Mouse (Mus musculus) MEL (cell line): ENCODE results near the gene Retreg1. TPM values are rescaled to one million over a fixed set of nuclear protein-coding genes. Genes with fewer than 3 reads are reported as not detected.

Source experiments
- DNase-seq: peaks from one replicate; pipeline ENCODE4 v3.0.0; 2011; ENCODE audit warnings: low read depth, low spot score
- H3K27ac ChIP-seq: 2 replicates; pipeline ENCODE4 v1.5.1; 2012; ENCODE audit warnings: low read depth, mild to moderate bottlenecking, control low read depth, low read length, moderate library complexity; ENCODE audit not compliant: control insufficient read depth
- H3K27me3 ChIP-seq, 2 experiments: fragments of 150-350 bp in 1 of 2; sonication (generic) in 1 of 2; 2 replicates each; pipeline ENCODE4 v1.6.1; 2012; ENCODE audit warnings: low read length in 2 of 2, mild to moderate bottlenecking in 2 of 2, improper control_type of control experiment in 1 of 2, moderate library complexity in 1 of 2; ENCODE audit not compliant: insufficient read depth in 2 of 2, control insufficient read depth in 1 of 2
- H3K36me3 ChIP-seq, 2 experiments: 2 replicates each; pipeline ENCODE4 v1.6.1; 2012 to 2014; ENCODE audit warnings: low read length in 2 of 2, improper control_type of control experiment in 1 of 2, inconsistent platforms in 1 of 2, mild to moderate bottlenecking in 1 of 2; ENCODE audit not compliant: insufficient read depth in 2 of 2, control insufficient read depth in 1 of 2
- H3K4me1 ChIP-seq, 2 experiments: fragments of 150-350 bp in 1 of 2; sonication (generic) in 1 of 2; 2 replicates each; pipeline ENCODE4 v1.6.1; 2012; ENCODE audit warnings: low read length in 2 of 2, improper control_type of control experiment in 1 of 2, mild to moderate bottlenecking in 1 of 2; ENCODE audit not compliant: insufficient read depth in 2 of 2, control insufficient read depth in 1 of 2
- H3K4me3 ChIP-seq, 2 experiments: fragments of 150-350 bp in 1 of 2; sonication (generic) in 1 of 2; 2 replicates each; pipeline ENCODE4 v1.5.1; 2012; ENCODE audit warnings: low read depth in 2 of 2, low read length in 2 of 2, mild to moderate bottlenecking in 2 of 2, moderate library complexity in 2 of 2, control low read depth in 1 of 2, improper control_type of control experiment in 1 of 2; ENCODE audit not compliant: control insufficient read depth in 1 of 2, insufficient read depth in 1 of 2
- H3K79me2 ChIP-seq: 2 replicates; pipeline ENCODE4 v1.6.1; 2012; ENCODE audit warnings: mild to moderate bottlenecking, low read length, moderate library complexity; ENCODE audit not compliant: control insufficient read depth, poor library complexity, insufficient read depth
- H3K9ac ChIP-seq: 2 replicates; pipeline ENCODE4 v1.6.1; 2012; ENCODE audit warnings: low read depth, mild to moderate bottlenecking, control low read depth, low read length, moderate library complexity; ENCODE audit not compliant: control insufficient read depth, poor library complexity, severe bottlenecking
- H3K9me3 ChIP-seq: fragments of 150-350 bp; sonication (generic); replicated peaks from 2 replicates; pipeline ENCODE4 v1.6.1; 2012; ENCODE audit warnings: mild to moderate bottlenecking, low read length, improper control_type of control experiment, moderate library complexity; ENCODE audit not compliant: insufficient read depth
- BHLHE40 ChIP-seq: IDR thresholded peaks from 2 replicates; pipeline ENCODE4 v1.6.1; 2012; ENCODE audit warnings: low read depth, mild to moderate bottlenecking, inconsistent platforms, low read length, improper control_type of control experiment, borderline replicate concordance
- CTCF ChIP-seq, 3 experiments: IDR thresholded peaks in 2 of 3; conservative IDR thresholded peaks in 1 of 3; 2 replicates each; pipeline ENCODE4 v1.5.1; 2011 to 2012; ENCODE audit warnings: low read length in 3 of 3, low read depth in 2 of 3, mild to moderate bottlenecking in 2 of 3, improper control_type of control experiment in 1 of 3, inconsistent platforms in 1 of 3, mixed read lengths in 1 of 3, moderate library complexity in 1 of 3; ENCODE audit not compliant: control insufficient read depth in 1 of 3, insufficient read depth in 1 of 3, poor library complexity in 1 of 3, severe bottlenecking in 1 of 3
- ETS1 ChIP-seq: IDR thresholded peaks from 2 replicates; pipeline ENCODE4 v1.6.1; 2012; ENCODE audit warnings: low read depth, mild to moderate bottlenecking, inconsistent platforms, low read length, improper control_type of control experiment, moderate library complexity
- MAX ChIP-seq: IDR thresholded peaks from 2 replicates; pipeline ENCODE4 v1.6.1; 2011; ENCODE audit warnings: low read length, improper control_type of control experiment
- MAZ ChIP-seq: IDR thresholded peaks from 2 replicates; pipeline ENCODE4 v1.6.1; 2012; ENCODE audit warnings: low read depth, mild to moderate bottlenecking, inconsistent platforms, low read length, improper control_type of control experiment
- MYB ChIP-seq: IDR thresholded peaks from 2 replicates; pipeline ENCODE4 v1.6.1; 2011; ENCODE audit warnings: mild to moderate bottlenecking, low read depth, low read length, improper control_type of control experiment
- MYC ChIP-seq: IDR thresholded peaks from 2 replicates; pipeline ENCODE4 v1.6.1; 2011; ENCODE audit warnings: low read depth, mild to moderate bottlenecking, low read length, improper control_type of control experiment, moderate library complexity
- POLR2AphosphoS5 ChIP-seq: IDR thresholded peaks from 2 replicates; pipeline ENCODE4 v1.6.1; 2012; ENCODE audit warnings: low read depth, borderline replicate concordance, mild to moderate bottlenecking, inconsistent platforms, low read length, moderate library complexity, mixed read lengths
- RAD21 ChIP-seq: IDR thresholded peaks from 2 replicates; pipeline ENCODE4 v1.6.1; 2011; ENCODE audit warnings: mild to moderate bottlenecking, low read depth, low read length, improper control_type of control experiment
- RCOR1 ChIP-seq: IDR thresholded peaks from 2 replicates; pipeline ENCODE4 v1.6.1; 2012; ENCODE audit warnings: low read depth, mild to moderate bottlenecking, inconsistent platforms, low read length, improper control_type of control experiment
- SIN3A ChIP-seq: IDR thresholded peaks from 2 replicates; pipeline ENCODE4 v1.6.1; 2012; ENCODE audit warnings: low read length, improper control_type of control experiment, inconsistent platforms
- SMC3 ChIP-seq: IDR thresholded peaks from 2 replicates; pipeline ENCODE4 v1.6.1; 2011; ENCODE audit warnings: low read depth, low read length, improper control_type of control experiment
- TAL1 ChIP-seq: IDR thresholded peaks from 2 replicates; pipeline ENCODE4 v1.6.1; 2012; ENCODE audit warnings: mild to moderate bottlenecking, inconsistent platforms, low read length, moderate library complexity, mixed read lengths
- TCF12 ChIP-seq: IDR thresholded peaks from 2 replicates; pipeline ENCODE4 v1.6.1; 2014; ENCODE audit warnings: low read depth, mild to moderate bottlenecking, inconsistent platforms, low read length, improper control_type of control experiment, moderate library complexity
- UBTF ChIP-seq: IDR thresholded peaks from 2 replicates; pipeline ENCODE4 v1.6.1; 2012; ENCODE audit warnings: low read depth, mild to moderate bottlenecking, inconsistent platforms, low read length, improper control_type of control experiment, moderate library complexity, borderline replicate concordance; ENCODE audit not compliant: insufficient read depth
- USF2 ChIP-seq, 2 experiments: IDR thresholded peaks; 2 replicates each; pipeline ENCODE4 v1.6.1; 2011 to 2012; ENCODE audit warnings: improper control_type of control experiment in 2 of 2, low read length in 2 of 2, borderline replicate concordance in 1 of 2, inconsistent platforms in 1 of 2, low read depth in 1 of 2, mild to moderate bottlenecking in 1 of 2; ENCODE audit not compliant: insufficient read depth in 1 of 2
- ZC3H11A ChIP-seq: IDR thresholded peaks from 2 replicates; pipeline ENCODE4 v1.6.1; 2012; ENCODE audit warnings: low read depth, mild to moderate bottlenecking, inconsistent platforms, low read length, improper control_type of control experiment
- ZKSCAN1 ChIP-seq: IDR thresholded peaks from 2 replicates; pipeline ENCODE4 v1.6.1; 2012; ENCODE audit warnings: low read depth, mild to moderate bottlenecking, inconsistent platforms, low read length, improper control_type of control experiment, moderate library complexity
- ZNF384 ChIP-seq: IDR thresholded peaks from 2 replicates; pipeline ENCODE4 v1.6.1; 2012; ENCODE audit warnings: low read depth, mild to moderate bottlenecking, inconsistent platforms, low read length, improper control_type of control experiment
- polyA plus RNA-seq, 2 experiments: library from polyadenylated mRNA; stranded (reverse) in 1 of 2; unstranded in 1 of 2; fragments of >175 nt in 1 of 2; fragments of >200 nt in 1 of 2; gene quantifications; 2 replicates each; pipeline versions ENCODE4 v1.2.1 to v1.2.4; 2012; ENCODE audit warnings: low replicate concordance in 2 of 2, low read depth in 1 of 2; ENCODE audit not compliant: insufficient read length in 2 of 2, insufficient read depth in 1 of 2, missing spikeins in 1 of 2
- total RNA-seq: library from RNA; depleted of rRNA; stranded (reverse); fragments of 300-350 nt; gene quantifications from 2 replicates; pipeline ENCODE4 v1.2.3, GENCODE M21; 2012

The Retreg1 gene
- total and polyA plus RNA-seq, 3 experiments, result 3.1 to 7.6 TPM; not detected in 1

DNA sequence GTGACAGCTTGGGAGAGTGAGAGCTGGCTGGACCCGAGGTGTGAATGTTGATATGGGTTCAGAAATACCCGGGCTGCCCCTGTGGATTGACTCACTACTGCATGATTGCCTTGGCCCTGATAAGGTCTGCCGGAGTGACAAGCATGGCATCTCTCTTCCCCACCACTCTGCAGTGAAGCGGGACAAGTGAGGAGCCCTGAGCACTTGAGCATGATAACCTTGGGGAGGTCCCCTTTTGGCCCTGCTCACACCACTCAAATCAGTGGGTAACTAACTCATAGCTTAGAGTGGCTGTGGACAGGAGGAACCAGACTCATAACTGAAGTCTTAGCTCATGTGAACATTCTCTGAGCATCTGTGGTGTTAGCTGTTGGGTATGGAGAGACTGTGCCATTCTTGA is 77.0 kb downstream of the Retreg1 start:
- Histone ChIP-seq H3K27me3 (no peaks in the 10 kb centered on the region; a peak in 1 of 4 replicates), H3K27ac (no peak overlapping the region), H3K36me3 (no peaks in the 10 kb centered on the region), H3K9me3 (no peaks in the 10 kb centered on the region), H3K79me2 (no peaks in the 10 kb centered on the region), H3K4me1 (no peaks in the 10 kb centered on the region), H3K4me3 (no peak overlapping the region), H3K9ac (no peak overlapping the region)
- no peak for DNase-seq
- no peak for TF ChIP-seq MYC
- no peak for TF ChIP-seq RAD21
- no peak for TF ChIP-seq MYB
- no peak for TF ChIP-seq POLR2AphosphoS5
- no peak for TF ChIP-seq TAL1
- TF ChIP-seq RCOR1, result no peak
- no peak for TF ChIP-seq SMC3
- no peak for TF ChIP-seq ZNF384
- TF ChIP-seq SIN3A, result no peak
- TF ChIP-seq ZKSCAN1, result no peak
- TF ChIP-seq UBTF, result no peak
- no peak for TF ChIP-seq CTCF (IDR thresholded peaks at IDR 0.05 in 2 of 3, conservative IDR thresholded peaks at IDR 0.05 in 1 of 3; ENCODE audit: control insufficient read depth in 1 of 3, insufficient read depth in 1 of 3, low read depth in 2 of 3, low read length in 3 of 3, poor library complexity in 1 of 3, severe bottlenecking in 1 of 3)
- TF ChIP-seq TCF12, result no peak
- no peak for TF ChIP-seq USF2 (IDR thresholded peaks at IDR 0.05; ENCODE audit: borderline replicate concordance in 1 of 2, insufficient read depth in 1 of 2, low read depth in 1 of 2, low read length in 2 of 2)
- no peak for TF ChIP-seq MAZ
- TF ChIP-seq MAX, result no peak

GRCm38 (mm10) chr15:25920886-25921285 is 77.9 kb downstream of the Retreg1 start:
- no peaks in the 10 kb centered on the region for H3K4me1 ChIP-seq
- no peak overlapping the region for H3K4me3 ChIP-seq
- no peak overlapping the region for H3K9ac ChIP-seq
- no peak for TF ChIP-seq ZC3H11A
- TF ChIP-seq TCF12, result no peak
- TF ChIP-seq BHLHE40, result no peak
- no peak for TF ChIP-seq ETS1
- H3K36me3 ChIP-seq, result no peaks in the 10 kb centered on the region
- no peaks in the 10 kb centered on the region for H3K79me2 ChIP-seq
- DNase-seq, result no peak
- H3K9me3 ChIP-seq, result no peaks in the 10 kb centered on the region
- H3K27me3 ChIP-seq, result no peaks in the 10 kb centered on the region; a peak in 1 of 4 replicates
- no peak overlapping the region for H3K27ac ChIP-seq
